Mouse (Mus musculus): ENCODE measurements around the gene Gm5475.

DNA sequence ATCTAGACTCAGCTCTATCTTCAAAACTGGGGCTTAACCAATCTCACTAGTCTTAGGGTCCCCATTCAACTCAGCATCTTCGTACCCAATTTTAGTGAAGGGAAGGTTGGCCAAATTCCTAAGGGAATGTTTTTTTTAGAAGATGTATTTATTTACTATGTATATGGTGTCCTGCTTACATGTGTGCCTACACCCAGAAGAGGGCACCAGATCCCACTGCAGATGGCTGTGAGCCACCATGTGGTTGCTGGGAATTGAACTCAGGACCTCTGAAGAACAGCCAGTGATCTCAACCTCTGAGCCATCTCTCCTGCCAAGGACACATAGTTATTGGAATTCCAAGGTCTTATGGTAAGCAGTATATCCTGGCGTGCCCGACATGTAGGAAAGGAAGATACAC is 26.4 kb upstream of the Gm5475 start:
- TF ChIP-seq GATA1 (IDR thresholded peaks at IDR 0.05; ENCODE audit: borderline replicate concordance, low read length) (no peak), FLI1 (IDR thresholded peaks at IDR 0.05; ENCODE audit: low read length) (no peak)
